Mouse (Mus musculus): Measurements from ENCODE around the gene Capn8. TPM values are rescaled to one million over a fixed set of nuclear protein-coding genes. Genes with fewer than 3 reads are reported as not detected.

Gene Capn8
- polyA plus RNA-seq, 1 experiment = 0.12 TPM

DNA sequence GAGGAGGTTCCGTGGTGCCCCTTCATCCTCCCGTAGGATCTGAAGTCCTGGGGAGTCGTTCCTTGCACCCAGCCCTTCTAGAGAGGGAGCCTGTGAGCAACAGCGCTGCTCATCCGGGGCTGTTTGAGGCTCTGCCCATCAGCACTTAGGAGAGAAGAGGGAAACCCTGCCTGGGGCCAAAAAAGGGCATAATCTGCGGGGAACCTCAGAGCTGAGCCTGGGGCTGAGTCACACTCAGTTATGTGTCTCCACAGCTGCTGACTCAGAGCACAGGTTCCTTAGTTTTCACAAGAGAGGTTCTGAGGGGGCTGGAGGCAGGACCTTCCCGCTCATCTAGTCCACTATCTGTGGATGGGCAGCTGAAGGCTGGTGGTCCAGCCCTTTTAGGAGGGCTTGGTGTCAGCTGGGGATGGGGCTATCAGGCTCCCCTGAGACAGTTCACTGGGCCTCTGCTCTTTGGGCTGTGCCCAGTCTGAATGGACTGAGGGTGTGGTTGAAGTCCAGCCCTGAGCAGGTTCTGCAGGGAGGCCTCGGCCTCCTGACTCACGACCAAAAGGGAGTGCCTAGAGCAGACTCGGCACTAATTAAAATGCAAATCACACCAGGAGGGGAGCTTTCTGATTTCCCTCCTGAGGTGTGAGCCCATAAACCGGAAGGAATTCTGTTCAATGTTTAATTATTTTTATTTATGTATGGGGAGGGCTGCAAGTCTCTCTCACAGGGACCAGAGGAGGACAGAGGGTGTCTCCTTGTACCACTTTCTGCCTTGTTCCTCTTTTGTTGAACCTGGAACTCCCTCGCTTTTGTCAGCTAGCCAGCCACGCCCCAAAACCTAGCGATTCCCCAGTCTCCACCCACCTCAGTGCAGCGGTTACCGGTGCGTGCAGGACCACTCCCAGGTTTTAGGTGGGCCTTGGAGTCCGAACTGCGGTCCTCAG is 36.6 kb upstream of the Capn8 start:
- H3K4me3 ChIP-seq (ENCODE audit: control insufficient read depth, insufficient read depth, low read length) = no peak overlapping the region
- H3K27me3 ChIP-seq (ENCODE audit: control insufficient read depth, insufficient read depth, low read length) = no peaks in the 10 kb centered on the region
- no peak for DNase-seq
- TF ChIP-seq CTCF (IDR thresholded peaks at IDR 0.05; ENCODE audit: borderline replicate concordance, control insufficient read depth, extremely low read depth, insufficient read depth, low read length, poor library complexity) = no peak
- peaks cover 5% of the 10 kb centered on the region for H3K4me1 ChIP-seq (replicated peaks; ENCODE audit: control insufficient read depth, insufficient read depth, low read length)
- no peak overlapping the region for H3K27ac ChIP-seq (ENCODE audit: control insufficient read depth, insufficient read depth, low read length)
- 11% methylated on average over 19 of the region's 19 CpGs for WGBS
- no peaks in the 10 kb centered on the region for H3K36me3 ChIP-seq (ENCODE audit: control insufficient read depth, insufficient read depth, low read length)

DNA sequence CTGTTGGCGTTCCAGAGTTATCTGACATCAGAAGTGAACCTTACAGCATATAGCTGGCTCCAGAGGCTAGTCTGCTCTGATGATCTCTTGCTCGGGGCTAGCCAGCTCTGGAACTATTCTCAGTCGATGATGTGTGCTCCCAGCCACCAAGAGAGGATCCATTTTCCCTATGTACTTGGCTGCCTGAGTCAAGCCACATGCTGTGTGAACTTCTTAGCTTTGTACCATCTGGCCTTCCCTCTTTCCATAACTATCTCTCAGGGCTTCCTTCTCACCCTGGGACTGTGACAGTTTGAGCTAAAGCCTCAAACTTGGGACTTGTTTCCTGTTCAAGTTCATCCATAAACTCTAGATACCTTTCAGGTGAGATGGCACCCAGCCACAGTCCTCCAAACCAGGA is 31.2 kb upstream of the Capn8 start:
- H3K36me3 ChIP-seq (ENCODE audit: control insufficient read depth, insufficient read depth, low read length) = no peaks in the 10 kb centered on the region
- H3K27ac ChIP-seq (ENCODE audit: control insufficient read depth, insufficient read depth, low read length) = no peak overlapping the region
- 89% methylated on average over 3 of the region's 3 CpGs for WGBS
- no peak for DNase-seq
- H3K4me1 ChIP-seq (replicated peaks; ENCODE audit: control insufficient read depth, insufficient read depth, low read length) = no peaks in the 10 kb centered on the region; the same call in 1 of the 2 replicates
- no peak overlapping the region for H3K4me3 ChIP-seq (ENCODE audit: control insufficient read depth, insufficient read depth, low read length)
- no peaks in the 10 kb centered on the region for H3K27me3 ChIP-seq (ENCODE audit: control insufficient read depth, insufficient read depth, low read length)
- no peak for TF ChIP-seq POLR2A (IDR thresholded peaks at IDR 0.05; ENCODE audit: control insufficient read depth, extremely low read depth, insufficient read depth, low read length, poor library complexity)
- no peak for TF ChIP-seq CTCF (IDR thresholded peaks at IDR 0.05; ENCODE audit: borderline replicate concordance, control insufficient read depth, extremely low read depth, insufficient read depth, low read length, poor library complexity)

DNA sequence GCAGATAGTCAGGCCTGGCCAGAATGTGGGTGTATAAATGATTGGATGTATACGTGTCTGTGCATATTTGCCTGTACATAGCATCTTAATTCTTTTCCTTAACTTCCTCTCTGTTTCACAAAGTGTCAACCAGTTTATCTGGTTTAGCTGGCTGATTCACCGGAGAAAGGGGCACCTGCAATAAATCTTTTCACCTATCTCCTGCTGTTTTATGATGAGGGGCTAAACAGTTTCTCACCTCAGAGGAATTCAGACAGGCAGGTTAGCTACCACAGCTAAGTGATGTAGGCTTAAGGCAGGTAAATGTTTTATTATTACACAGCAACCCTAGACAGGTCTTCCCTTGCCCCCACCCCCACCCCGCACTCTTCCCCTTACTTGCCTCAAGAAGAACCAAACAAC is 29.7 kb upstream of the Capn8 start:
- Histone ChIP-seq H3K4me3 (ENCODE audit: control insufficient read depth, insufficient read depth, low read length) (no peak overlapping the region), H3K4me1 (replicated peaks; ENCODE audit: control insufficient read depth, insufficient read depth, low read length) (peaks cover 5% of the 10 kb centered on the region), H3K27ac (ENCODE audit: control insufficient read depth, insufficient read depth, low read length) (no peak overlapping the region), H3K27me3 (ENCODE audit: control insufficient read depth, insufficient read depth, low read length) (no peaks in the 10 kb centered on the region), H3K36me3 (ENCODE audit: control insufficient read depth, insufficient read depth, low read length) (no peaks in the 10 kb centered on the region)
- 95% methylated on average over 3 of the region's 3 CpGs for WGBS
- no peak for DNase-seq
- TF ChIP-seq CTCF (IDR thresholded peaks at IDR 0.05; ENCODE audit: borderline replicate concordance, control insufficient read depth, extremely low read depth, insufficient read depth, low read length, poor library complexity) (no peak), POLR2A (IDR thresholded peaks at IDR 0.05; ENCODE audit: control insufficient read depth, extremely low read depth, insufficient read depth, low read length, poor library complexity) (no peak)

DNA sequence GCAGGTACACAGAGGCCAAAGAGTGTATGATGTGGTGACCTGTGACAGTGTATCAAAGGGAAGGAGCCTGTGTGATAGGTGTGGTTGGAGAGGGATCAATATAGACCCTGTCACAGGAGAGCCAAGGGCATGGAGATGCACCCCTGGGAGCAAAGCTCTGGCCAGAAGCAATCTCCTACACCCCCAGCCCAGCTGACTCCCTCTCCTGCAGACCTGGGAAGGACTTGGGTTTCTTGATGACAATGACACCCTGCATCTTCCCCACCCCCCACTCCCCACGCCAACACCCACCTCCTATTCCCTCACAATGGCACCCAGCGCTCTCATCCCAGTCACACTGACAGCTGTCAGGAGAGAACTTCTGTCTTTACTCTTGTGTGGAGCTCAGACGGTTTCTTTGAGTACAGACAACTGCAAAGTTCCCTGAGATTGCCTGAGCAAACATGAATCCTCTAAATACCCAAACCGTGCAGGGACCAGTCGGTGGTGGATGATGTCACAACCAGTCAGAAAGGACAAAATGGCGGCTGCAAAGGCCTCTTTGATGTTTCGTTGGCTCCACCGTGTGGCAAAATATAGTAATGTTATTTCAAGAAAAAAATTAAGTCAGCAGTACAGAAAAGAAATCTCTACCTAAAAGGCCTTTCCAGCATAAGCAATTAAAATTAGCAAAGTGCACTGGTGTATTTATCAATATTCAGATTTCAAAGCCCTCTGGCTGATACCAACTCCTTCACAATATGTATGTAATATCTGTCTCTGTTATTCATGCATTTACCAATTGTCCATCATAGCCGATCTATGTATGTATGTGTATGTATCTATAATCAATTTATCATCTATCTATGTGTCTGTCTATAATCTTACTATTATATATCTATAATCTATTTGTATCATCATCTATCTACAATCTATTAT is 25.5 kb upstream of the Capn8 start:
- H3K4me1 ChIP-seq (replicated peaks; ENCODE audit: control insufficient read depth, insufficient read depth, low read length) = peaks cover 5% of the 10 kb centered on the region
- H3K36me3 ChIP-seq (ENCODE audit: control insufficient read depth, insufficient read depth, low read length) = no peaks in the 10 kb centered on the region
- no peak overlapping the region for H3K27ac ChIP-seq (ENCODE audit: control insufficient read depth, insufficient read depth, low read length)
- peak; percentile 60 for DNase-seq
- no peaks in the 10 kb centered on the region for H3K27me3 ChIP-seq (ENCODE audit: control insufficient read depth, insufficient read depth, low read length)
- WGBS = 23% methylated on average over 9 of the region's 9 CpGs
- TF ChIP-seq CTCF (IDR thresholded peaks at IDR 0.05; ENCODE audit: borderline replicate concordance, control insufficient read depth, extremely low read depth, insufficient read depth, low read length, poor library complexity) (no peak), POLR2A (IDR thresholded peaks at IDR 0.05; ENCODE audit: control insufficient read depth, extremely low read depth, insufficient read depth, low read length, poor library complexity) (no peak)
- peak overlapping the region; percentile 23; the same call in 1 of the 2 replicates for H3K4me3 ChIP-seq (ENCODE audit: control insufficient read depth, insufficient read depth, low read length)

DNA sequence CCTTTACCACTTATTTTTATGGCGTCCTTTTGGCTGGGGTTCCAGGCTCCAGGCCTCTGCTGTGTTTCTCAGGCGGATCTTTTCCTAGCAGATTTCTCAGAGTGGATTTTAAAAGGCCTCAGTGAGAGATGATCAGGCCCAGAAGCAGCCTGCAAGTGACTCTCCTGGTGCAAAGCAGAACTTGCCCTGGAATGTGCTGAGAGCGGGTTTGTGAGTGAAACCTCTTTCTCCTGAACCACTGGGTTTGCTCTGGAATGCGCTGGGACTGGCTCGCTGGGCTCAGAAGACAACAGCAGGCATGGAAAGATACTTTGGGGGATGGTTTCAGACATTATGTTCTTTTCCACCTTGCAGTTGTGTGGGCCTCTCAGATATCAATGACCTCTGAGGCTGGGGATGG is 22.7 kb upstream of the Capn8 start:
- WGBS = 89% methylated on average over 5 of the region's 5 CpGs
- no peak for TF ChIP-seq POLR2A (IDR thresholded peaks at IDR 0.05; ENCODE audit: control insufficient read depth, extremely low read depth, insufficient read depth, low read length, poor library complexity)
- TF ChIP-seq CTCF (IDR thresholded peaks at IDR 0.05; ENCODE audit: borderline replicate concordance, control insufficient read depth, extremely low read depth, insufficient read depth, low read length, poor library complexity) = no peak
- no peaks in the 10 kb centered on the region for H3K36me3 ChIP-seq (ENCODE audit: control insufficient read depth, insufficient read depth, low read length)
- peaks cover 5% of the 10 kb centered on the region for H3K4me1 ChIP-seq (replicated peaks; ENCODE audit: control insufficient read depth, insufficient read depth, low read length)
- DNase-seq = no peak
- H3K27ac ChIP-seq (ENCODE audit: control insufficient read depth, insufficient read depth, low read length) = no peak overlapping the region; the same call in 1 of the 2 replicates
- no peak overlapping the region for H3K4me3 ChIP-seq (ENCODE audit: control insufficient read depth, insufficient read depth, low read length)
- no peaks in the 10 kb centered on the region for H3K27me3 ChIP-seq (ENCODE audit: control insufficient read depth, insufficient read depth, low read length)

DNA sequence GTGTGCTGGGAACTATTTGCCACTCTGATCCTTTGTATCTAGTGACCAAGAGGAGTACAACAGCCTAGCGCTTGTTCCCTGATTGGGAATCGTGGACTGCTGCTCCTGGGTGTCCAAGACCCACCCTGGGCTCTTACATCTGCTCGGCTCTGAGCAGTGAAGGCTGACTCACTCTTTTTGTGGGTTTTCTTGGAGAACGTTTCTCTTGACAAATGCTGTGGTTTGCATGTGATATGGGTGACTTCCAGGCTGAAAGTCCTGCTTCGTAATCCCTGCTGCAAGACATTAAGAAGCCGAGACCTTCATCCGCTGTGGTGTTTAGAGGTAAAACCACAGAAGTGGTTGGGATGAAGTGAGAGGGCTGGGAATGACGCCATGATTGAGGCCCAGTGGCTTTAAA is 21.7 kb upstream of the Capn8 start:
- Histone ChIP-seq H3K4me1 (replicated peaks; ENCODE audit: control insufficient read depth, insufficient read depth, low read length) (peaks cover 5% of the 10 kb centered on the region), H3K4me3 (ENCODE audit: control insufficient read depth, insufficient read depth, low read length) (no peak overlapping the region)

More for the DNA sequence above, 21.7 kb upstream of the Capn8 start:
- H3K36me3 ChIP-seq (ENCODE audit: control insufficient read depth, insufficient read depth, low read length) = no peaks in the 10 kb centered on the region
- DNase-seq = no peak
- TF ChIP-seq CTCF (IDR thresholded peaks at IDR 0.05; ENCODE audit: borderline replicate concordance, control insufficient read depth, extremely low read depth, insufficient read depth, low read length, poor library complexity) (no peak), POLR2A (IDR thresholded peaks at IDR 0.05; ENCODE audit: control insufficient read depth, extremely low read depth, insufficient read depth, low read length, poor library complexity) (no peak)
- no peaks in the 10 kb centered on the region for H3K27me3 ChIP-seq (ENCODE audit: control insufficient read depth, insufficient read depth, low read length)
- H3K27ac ChIP-seq (ENCODE audit: control insufficient read depth, insufficient read depth, low read length) = no peak overlapping the region
- WGBS = 17% methylated on average over 8 of the region's 8 CpGs
